Mouse (Mus musculus) retina, postnatal 1 day (tissue): Measurements from ENCODE around the gene Dapk3.

Experiments
- DNase-seq: peaks from one replicate; pipeline ENCODE4 v3.0.0-alpha.2; 2012

Dapk3 gene

DNA sequence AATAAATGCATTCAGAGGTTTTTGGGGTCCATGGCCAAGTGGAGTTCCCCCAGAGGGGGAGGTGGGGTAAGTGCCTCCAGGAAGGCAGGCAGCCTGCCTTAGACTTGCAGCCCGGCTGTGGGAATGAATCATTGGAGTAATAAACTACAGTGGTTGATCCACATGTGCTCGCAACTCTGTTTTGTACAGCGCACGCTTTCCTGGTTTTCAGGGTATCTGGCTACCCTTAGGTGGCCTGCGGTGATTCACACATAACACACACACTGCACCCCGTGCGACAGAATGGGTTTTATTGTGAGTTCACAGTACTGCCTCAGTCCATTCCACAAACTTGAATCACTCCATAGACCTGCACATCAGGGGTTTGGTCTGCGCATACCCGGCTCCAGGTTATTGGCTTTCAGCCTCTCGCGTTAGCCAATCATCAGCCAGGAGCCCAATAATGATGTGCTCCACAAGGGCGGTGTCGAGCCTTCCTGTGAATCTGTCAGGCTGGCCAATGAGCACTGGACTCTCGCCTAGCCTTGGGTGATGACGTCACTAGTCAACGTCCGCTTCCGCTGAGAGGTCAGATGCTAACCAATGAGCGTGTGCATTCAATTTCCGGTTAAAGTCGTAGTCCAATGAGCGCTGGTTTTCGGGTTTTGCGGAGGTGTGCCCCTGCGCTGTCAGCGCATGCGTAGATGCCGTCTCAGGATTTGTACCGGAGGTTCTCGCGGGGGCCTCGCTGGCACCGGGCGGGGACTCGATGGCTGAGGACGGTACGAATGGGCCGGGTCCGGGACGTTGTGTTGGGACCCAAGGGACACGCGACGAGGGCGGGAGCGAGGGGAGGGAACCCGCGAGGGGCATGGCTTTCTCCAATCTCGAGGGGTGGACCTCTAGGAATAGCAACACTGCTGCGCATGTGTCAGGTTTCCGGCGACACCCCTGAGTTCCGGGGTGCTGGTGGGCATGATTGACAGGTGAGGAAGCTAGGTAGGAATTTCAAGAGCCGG, at the start of gene Dapk3:
Dapk3 (plus strand) TSS at position 670 of the 998 bp plus-strand sequence.
- peak; percentile 100 for DNase-seq

DNA sequence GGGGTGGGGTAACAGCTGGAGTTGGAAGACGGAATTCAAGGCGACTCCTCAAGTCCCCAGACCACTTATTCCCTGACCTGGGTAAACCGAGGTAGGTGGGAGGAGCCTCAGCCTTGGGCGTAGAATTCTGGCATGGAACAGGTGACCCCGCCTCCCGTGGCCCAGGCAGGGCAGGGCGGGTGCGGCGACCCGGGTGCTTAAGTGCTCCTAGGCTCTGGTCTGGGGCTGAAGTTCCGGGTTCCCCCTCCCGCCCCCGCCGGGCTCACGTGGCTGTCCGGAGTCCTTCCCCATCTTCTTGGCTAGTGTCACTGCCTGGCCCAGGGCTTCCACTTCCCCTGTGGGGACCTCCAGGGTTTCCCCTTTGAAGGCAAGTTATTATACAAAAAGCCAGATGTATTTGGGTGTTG, 48.6 kb upstream of the Dapk3 start:
- peak; percentile 19 for DNase-seq

DNA sequence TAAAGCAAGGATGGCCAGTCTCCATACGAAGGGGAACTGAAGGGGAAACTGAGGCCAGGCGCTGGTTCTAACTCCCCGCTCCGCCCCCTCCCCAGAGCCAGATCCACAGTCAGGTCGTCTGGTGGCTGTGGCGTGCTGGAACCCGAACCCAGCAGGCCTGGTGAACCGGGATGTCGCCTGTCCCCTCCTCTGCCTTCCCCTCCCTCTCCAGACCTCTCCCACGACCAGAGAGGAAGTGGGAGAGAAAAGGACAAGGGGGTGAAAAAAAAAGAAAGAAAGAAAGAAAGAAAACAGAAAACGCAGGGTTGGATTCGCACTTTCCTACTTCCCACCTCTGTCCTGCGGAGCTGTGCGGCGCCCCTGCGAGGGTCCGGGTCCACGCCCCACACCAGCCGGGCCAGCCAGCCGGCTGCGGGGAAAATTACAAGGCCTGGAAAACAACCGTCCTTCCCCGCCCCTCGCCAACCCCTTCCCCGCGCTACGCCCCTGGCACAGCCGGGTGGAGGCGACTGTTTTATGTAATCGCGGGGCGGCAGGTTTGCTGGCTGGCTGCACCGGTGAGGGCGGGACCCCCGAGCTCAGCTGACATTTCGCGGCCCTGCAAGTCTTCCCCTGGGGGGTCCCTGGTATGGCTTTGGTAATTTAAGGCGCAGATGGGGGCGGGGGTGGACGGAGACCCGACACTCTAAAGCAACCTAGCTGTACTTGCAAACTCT, 47.7 kb upstream of the Dapk3 start, which contains the start of gene Zbtb7a:
Zbtb7a (plus strand) TSS at position 255 of the 716 bp plus-strand sequence.
- peak; percentile 53 for DNase-seq

DNA sequence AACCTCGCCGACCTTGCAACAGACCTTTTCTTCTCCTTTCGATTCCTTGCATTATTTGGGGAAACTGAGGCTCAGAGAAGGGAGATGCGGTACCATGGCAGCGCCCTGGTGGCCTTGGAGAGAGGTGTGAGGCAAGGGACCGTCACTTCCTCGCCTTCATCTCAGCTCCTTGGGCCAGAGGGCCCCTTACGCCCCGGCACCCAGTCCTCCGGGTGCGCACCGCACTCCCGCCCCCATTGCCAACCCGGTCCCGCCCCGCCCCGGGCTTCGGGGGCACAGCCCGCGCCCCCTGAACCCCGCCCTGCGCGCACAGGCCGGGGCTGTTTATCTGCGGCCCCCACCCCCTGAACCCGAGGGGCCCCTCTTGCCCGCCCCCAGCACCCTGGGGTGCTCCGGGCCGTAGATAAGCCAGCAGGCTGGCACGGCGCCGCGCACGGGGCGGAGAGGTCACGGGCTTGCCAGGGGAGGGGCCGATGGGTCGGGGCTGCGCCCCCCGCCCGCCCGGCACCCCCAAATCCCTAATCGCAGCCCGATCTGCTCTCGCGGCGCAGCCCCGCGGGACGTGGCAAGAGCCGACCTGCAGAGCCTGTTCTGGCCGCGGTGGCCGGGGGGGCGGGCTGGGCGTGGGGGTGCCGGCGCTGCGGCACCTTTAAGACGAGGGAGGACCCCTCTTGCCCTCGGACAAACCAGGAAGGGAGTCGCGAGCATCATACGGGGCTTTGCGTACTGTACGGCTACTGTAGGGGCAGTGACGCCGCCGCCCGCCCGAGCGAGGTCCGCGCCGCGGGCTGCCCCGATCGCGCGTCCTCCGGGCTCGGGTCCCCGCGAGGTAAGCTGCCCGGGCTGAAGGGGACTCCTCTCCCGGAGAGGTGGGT, 46.7 kb upstream of the Dapk3 start:
- peak; percentile 89 for DNase-seq

- no peak for DNase-seq
These were observed 46.0 kb upstream of the Dapk3 start for GRCm38 (mm10) chr10:81136706-81137231.

DNA sequence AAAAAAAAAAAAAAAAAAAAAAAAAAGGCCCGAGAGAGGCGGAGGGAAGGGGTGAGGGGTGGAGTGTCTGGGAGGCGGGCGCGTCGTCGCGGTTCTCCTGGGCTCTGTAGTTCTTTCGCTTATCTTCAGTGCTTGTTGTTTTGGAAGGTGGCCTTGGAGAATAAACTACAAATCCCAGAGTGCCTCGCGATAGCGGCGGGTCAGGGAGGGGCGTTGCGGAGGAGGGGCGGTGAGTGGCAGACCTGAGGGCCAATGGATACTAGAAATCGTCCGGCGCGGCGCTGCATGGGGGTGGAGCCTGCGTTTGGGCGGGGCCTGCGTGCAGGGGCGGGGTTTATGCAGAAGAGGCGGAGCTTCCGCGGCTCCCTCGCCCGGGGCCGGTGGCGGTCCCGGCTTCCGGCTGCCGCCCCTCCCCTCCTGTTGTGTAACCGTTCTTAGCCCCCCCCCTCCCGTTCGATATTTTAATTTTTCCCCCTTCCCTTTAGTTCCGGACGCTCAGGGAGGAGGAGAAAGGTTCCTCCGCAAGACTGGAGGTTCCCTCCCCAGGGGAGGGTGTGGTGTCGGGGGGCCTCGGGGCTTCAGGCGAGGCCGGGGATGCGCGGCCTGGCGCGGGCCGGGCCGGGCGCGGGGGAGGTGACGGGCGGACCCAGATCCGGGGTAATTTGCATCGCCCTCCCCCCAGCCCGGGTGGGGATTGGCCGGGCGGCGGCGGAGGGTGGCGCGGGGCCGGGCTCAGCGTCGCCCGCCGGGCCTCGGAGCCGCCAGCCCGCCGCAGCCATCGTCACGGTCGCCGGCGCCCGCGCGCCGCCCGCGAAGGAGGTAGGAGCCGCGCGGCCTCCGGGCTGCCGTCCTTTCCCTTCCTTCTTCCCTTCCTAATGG, 45.3 kb upstream of the Dapk3 start:
- peak; percentile 99 for DNase-seq

GRCm38 (mm10) chr10:81138131-81138782, 44.5 kb upstream of the Dapk3 start:
- DNase-seq, result peak; percentile 78

GRCm38 (mm10) chr10:81138821-81139528, 43.8 kb upstream of the Dapk3 start:
- DNase-seq, result no peak

DNA sequence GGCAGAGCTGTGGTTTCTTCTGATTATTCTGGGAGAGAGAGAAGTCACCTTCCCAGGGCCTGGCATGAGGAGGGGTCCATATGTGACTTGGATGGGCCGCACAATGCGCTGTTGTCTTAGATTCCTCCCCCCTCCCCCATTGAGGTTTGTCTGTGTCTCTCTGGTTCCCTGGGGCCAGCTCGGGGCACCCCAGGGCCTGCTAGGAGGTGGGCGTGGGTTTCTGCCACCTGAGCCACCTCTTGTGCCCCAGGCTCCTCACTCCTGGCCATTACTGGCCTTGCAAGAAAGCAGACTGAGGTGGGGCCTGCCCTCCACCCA, 43.3 kb upstream of the Dapk3 start:
- DNase-seq, result no peak

GRCm38 (mm10) chr10:81140005-81140404, 42.8 kb upstream of the Dapk3 start:
- DNase-seq, result no peak

- no peak for DNase-seq
These were observed 41.9 kb upstream of the Dapk3 start for GRCm38 (mm10) chr10:81140717-81141454.

DNA sequence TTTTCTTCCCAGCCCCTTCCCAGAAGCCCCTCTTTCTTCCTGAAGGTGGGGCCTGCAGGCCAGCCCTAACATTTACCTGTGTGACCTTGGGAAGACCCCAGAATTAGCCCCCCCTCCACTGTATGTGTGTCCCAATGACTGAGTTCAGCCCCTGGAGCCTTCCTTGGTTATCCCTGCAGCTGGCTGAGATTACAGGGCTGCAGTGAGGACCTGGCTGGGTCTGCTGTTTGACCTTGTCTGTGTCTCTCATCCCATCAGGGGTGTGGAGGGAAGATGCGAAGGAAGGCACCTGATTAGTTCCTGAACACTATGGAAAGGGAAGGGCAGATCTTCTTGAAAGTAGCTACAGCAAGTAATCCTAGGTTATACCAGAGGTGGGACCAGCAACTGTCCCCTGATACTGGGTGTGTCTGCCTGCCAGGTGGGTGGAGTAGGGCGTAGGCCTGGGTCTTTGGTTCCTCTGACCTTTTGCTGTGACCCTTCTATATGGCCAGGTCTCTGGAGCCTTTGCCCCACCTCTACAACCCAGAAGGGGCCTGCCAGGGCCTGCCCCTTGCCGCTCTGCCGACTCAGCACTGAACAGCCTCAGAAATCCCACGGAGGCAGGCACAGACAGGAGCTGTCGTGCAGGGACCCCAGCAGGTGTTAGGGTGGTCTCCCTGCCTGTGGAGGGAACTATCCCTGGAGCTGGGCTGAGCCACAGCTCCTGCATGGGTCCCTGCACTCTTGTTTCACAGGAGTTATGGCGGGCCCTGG, 41.2 kb upstream of the Dapk3 start:
- DNase-seq, result no peak

- DNase-seq, result peak; percentile 68
These were observed 40.2 kb upstream of the Dapk3 start for GRCm38 (mm10) chr10:81142551-81142981.

GRCm38 (mm10) chr10:81143157-81143633, 39.6 kb upstream of the Dapk3 start:
- no peak for DNase-seq

GRCm38 (mm10) chr10:81143845-81144437, 38.9 kb upstream of the Dapk3 start:
- no peak for DNase-seq

GRCm38 (mm10) chr10:81144667-81145066, 38.1 kb upstream of the Dapk3 start:
- DNase-seq, result no peak

DNA sequence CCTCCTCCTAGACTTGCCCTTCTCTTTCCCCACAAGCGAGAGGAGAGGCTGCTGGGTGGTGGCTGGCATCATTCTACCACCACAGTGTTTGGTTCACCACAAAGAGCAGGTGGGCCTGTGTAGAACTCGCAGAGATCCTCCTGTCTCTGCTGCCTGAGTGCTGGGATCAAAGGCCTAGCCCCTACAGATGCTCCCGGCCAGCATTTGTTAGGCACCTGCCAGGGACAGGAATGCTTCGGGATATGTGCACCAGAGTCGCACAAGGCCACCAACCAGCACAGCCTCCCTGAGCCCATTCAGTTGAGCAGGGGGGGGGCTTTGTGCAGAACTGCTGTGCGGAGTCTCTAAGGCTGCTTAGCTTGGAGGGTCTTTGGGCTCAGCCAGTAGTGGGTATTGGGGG, 37.5 kb upstream of the Dapk3 start:
- no peak for DNase-seq

- no peak for DNase-seq
These were observed 37.0 kb upstream of the Dapk3 start for GRCm38 (mm10) chr10:81145778-81146177.
